Mouse (Mus musculus) hindbrain, embryonic 12.5 days (tissue): ENCODE results near the gene Espl1. TPM values are rescaled to one million over a fixed set of nuclear protein-coding genes. Genes with fewer than 3 reads are reported as not detected.
"Not testable (repeated sequence)": the region's sequence is repeated elsewhere in the genome, so short reads cannot be mapped to it uniquely, and the experiment has no call there.

Experiments
- ATAC-seq: fragments of 200-750 bp; cut with Nextera tagmentation; 2 replicates; pipeline ENCODE4 v1.8.0; 2017; ENCODE audit warnings: moderate TSS enrichment; ENCODE audit not compliant: low FRiP score
- H3K27ac ChIP-seq: fragments of 300-500 bp; sonication (generic); 2 replicates; pipeline ENCODE4 v1.5.1; 2016; ENCODE audit warnings: mild to moderate bottlenecking
- H3K27me3 ChIP-seq: fragments of 300-500 bp; sonication (generic); 2 replicates; pipeline ENCODE4 v1.6.1; 2016; ENCODE audit warnings: mild to moderate bottlenecking
- H3K36me3 ChIP-seq: fragments of 300-500 bp; sonication (generic); 2 replicates; pipeline ENCODE4 v1.6.1; 2016; ENCODE audit warnings: mild to moderate bottlenecking
- H3K4me1 ChIP-seq: fragments of 300-500 bp; sonication (generic); 2 replicates; pipeline ENCODE4 v1.6.1; 2016
- H3K4me2 ChIP-seq: fragments of 300-500 bp; sonication (generic); replicated peaks from 2 replicates; pipeline ENCODE4 v1.6.1; 2016; ENCODE audit warnings: mild to moderate bottlenecking
- H3K4me3 ChIP-seq: fragments of 300-500 bp; sonication (generic); 2 replicates; pipeline ENCODE4 v1.5.1; 2016; ENCODE audit warnings: mild to moderate bottlenecking
- H3K9ac ChIP-seq: fragments of 300-500 bp; sonication (generic); 2 replicates; pipeline ENCODE4 v1.6.1; 2016; ENCODE audit warnings: mild to moderate bottlenecking, moderate library complexity
- H3K9me3 ChIP-seq: fragments of 300-500 bp; sonication (generic); replicated peaks from 2 replicates; pipeline ENCODE4 v1.6.1; 2016; ENCODE audit warnings: mild to moderate bottlenecking
- WGBS: fragments of 180-500 bp; shearing (Covaris S2); methylation state at CpG from one replicate; pipeline ENCODE4 v1.1.7; 2016; 5-methylcytosine and 5-hydroxymethylcytosine counted together
- polyA plus RNA-seq: library from polyadenylated mRNA; unstranded; fragments of >200 nt; fragmentation: Nextera tagmentation; extraction: Ambion mirVana; gene quantifications from 2 replicates; pipeline ENCODE4 v1.2.1, GENCODE M21; 2016

Gene Espl1
- polyA plus RNA-seq, 1 experiment from 2014 or later, result 26.7 TPM

DNA sequence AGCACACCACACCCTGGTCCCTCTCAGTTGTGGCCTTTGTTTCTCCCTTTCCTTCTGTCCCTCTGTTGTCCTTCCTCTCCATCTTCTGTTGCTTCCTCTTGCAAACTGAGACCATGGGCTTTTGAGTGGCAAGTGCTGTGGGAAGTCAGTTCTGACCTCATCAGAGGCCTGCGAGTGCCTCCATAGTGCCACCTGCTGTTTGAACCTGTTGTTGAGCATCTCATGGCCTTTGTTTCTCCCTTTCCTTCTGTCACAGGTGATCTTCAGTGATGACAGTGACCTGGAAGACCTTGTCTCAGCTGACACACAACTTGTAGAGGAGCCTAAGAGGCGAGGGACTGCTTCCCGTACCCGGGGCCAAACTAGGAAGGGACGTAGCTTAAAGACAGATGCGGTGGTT, 20.2 kb downstream of the Espl1 start:
- no peak overlapping the region for H3K4me2 ChIP-seq
- peaks cover 68% of the 10 kb centered on the region for H3K36me3 ChIP-seq
- WGBS, result 87% methylated on average over 6 of the region's 6 CpGs
- ATAC-seq, result no peak
- no peaks in the 10 kb centered on the region for H3K4me1 ChIP-seq
- H3K27me3 ChIP-seq, result no peaks in the 10 kb centered on the region
- H3K4me3 ChIP-seq, result no peak overlapping the region
- H3K9me3 ChIP-seq, result no peaks in the 10 kb centered on the region
- no peak overlapping the region for H3K9ac ChIP-seq
- H3K27ac ChIP-seq, result no peak overlapping the region

DNA sequence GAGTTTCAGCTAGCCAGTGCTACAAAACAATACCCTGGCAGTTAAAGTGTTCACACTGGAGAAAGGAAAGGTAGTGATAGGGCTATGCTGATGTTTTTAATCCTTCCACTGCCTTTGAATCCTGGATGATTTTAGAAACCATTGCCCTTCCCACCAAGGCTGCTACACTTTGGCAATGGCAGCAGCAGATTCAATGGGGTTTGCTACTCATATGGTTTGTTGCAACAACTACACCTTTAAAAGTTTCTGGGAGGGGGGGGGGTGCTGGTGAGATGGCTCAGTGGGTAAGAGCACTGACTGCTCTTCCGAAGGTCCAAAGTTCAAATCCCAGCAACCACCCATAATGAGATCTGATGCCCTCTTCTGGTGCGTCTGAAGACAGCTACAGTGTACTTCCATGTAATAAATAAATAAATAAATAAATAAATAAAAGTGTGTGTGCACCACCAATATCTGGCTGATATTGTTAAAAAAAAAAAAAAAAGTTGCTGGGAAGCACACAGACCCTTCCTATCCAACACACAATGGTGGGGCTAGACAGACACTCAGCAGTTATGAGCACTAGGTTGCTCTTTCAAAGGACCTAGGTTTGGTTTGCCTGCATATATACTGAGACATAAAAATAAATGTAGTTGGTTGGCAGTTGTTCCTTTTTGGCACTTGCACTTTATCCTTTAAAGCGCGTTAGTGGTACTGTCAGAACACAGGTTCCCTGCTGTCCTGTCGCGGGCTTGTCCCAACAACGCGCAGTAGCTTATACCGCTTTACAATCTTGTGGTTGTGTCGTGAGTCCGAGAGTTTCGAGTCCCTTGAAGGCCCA, 28.8 kb downstream of the Espl1 start:
- peaks cover 48% of the 10 kb centered on the region for H3K36me3 ChIP-seq

DNA sequence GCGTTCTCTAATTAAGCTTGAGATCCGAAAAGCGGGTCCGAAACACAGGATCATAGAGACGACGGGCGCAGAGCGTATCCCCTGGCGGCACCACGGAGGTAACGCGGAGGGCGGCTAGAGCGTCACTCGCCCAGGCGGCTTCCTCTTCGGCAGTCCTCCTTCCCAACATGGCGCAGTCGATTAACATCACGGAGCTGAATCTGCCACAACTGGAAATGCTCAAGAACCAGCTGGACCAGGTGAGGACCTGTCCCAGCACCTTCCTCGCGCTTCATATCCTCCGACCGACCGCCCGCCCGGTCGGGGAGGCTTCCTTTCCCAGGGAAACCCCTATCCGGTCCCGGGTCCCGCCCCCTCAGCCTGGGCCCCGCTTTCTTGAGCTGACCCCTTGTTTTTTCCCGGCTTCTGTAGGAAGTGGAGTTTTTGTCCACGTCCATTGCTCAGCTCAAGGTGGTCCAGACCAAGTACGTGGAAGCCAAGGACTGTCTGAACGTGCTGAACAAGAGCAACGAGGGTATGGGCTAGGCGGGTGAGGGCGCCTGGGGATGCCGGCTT, 30.0 kb downstream of the Espl1 start, which contains the start of gene Pfdn5:
Gene Pfdn5, plus strand, starts transcription at position 95 of the 555 bp plus-strand sequence.
- Histone ChIP-seq H3K27me3 (no peaks in the 10 kb centered on the region), H3K36me3 (peaks cover 44% of the 10 kb centered on the region), H3K9ac (peak within 1 kb of the TSS; percentile 95), H3K27ac (peak within 1 kb of the TSS; percentile 73), H3K4me3 (peak within 1 kb of the TSS; percentile 82), H3K4me1 (peaks cover 13% of the 10 kb centered on the region), H3K9me3 (no peaks in the 10 kb centered on the region), H3K4me2 (peak within 1 kb of the TSS; percentile 74)
- peak; percentile 92 for ATAC-seq
- 1% methylated on average over 40 of the region's 40 CpGs for WGBS

More for the DNA sequence above, 28.8 kb downstream of the Espl1 start:
- no peak overlapping the region for H3K4me3 ChIP-seq
- WGBS, result 79% methylated on average over 12 of the region's 12 CpGs
- H3K9ac ChIP-seq, result no peak overlapping the region
- no peak for ATAC-seq
- H3K4me1 ChIP-seq, result peaks cover 12% of the 10 kb centered on the region
- no peaks in the 10 kb centered on the region for H3K9me3 ChIP-seq
- H3K27me3 ChIP-seq, result no peaks in the 10 kb centered on the region
- H3K27ac ChIP-seq, result no peak overlapping the region
- H3K4me2 ChIP-seq, result peak overlapping the region; percentile 74

DNA sequence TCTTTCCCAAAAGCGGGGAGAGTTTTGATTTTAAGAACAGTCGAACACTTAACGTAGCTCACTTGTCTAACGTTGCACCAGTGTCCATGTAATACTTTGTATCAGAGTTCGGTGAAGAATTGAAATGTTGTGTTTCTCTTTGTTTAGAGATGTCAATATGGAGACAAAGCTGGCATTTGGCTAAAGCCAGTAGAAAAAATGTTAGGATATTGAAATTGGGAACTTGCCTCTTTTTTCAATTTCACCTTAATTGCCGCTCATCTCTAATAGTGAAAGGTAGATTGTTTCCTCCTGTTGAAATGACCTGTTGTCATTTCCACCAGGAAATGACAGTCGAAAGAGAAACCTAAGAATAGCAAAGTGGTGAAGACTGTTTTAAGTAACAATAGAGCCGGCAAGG, 30.8 kb downstream of the Espl1 start:
- H3K27ac ChIP-seq, result no peak overlapping the region
- peaks cover 37% of the 10 kb centered on the region for H3K36me3 ChIP-seq
- no peaks in the 10 kb centered on the region for H3K9me3 ChIP-seq

DNA sequence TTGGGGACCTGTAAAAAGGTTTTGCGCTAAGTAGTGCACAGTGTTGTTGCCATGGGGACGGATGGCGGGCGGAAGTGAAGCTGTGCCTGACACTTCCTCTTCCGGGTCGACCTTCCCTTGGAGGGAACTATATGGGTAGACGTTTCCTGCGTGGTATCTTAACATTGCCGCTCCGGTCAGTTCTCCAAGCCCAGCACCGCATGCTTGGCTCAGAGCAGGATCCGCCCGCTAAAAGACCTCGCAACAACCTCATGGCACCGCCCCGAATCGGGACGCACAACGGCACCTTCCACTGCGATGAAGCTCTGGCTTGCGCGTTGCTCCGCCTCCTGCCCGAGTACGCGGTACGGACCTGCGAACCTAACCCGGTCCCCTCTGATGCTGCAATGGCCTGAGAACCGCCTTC, 35.5 kb downstream of the Espl1 start, which contains the start of gene Myg1:
Gene Myg1, plus strand, starts transcription at position 100 of the 406 bp plus-strand sequence.
- no peaks in the 10 kb centered on the region for H3K9me3 ChIP-seq
- peak; percentile 88 for ATAC-seq
- peak within 1 kb of the TSS; percentile 76 for H3K4me3 ChIP-seq
- WGBS, result under 1% methylated on average over 30 of the region's 30 CpGs
- peaks cover 24% of the 10 kb centered on the region for H3K4me1 ChIP-seq
- peak within 1 kb of the TSS; percentile 87 for H3K4me2 ChIP-seq
- no peaks in the 10 kb centered on the region for H3K27me3 ChIP-seq
- peak within 1 kb of the TSS; percentile 76 for H3K27ac ChIP-seq
- H3K36me3 ChIP-seq, result peaks cover 52% of the 10 kb centered on the region
- peak within 1 kb of the TSS; percentile 76 for H3K9ac ChIP-seq

More for the DNA sequence above, 30.8 kb downstream of the Espl1 start:
- peak overlapping the region; percentile 74 for H3K4me2 ChIP-seq
- H3K9ac ChIP-seq, result peak overlapping the region; percentile 95
- H3K27me3 ChIP-seq, result no peaks in the 10 kb centered on the region
- 73% methylated on average over 8 of the region's 8 CpGs for WGBS
- no peak for ATAC-seq
- peaks cover 17% of the 10 kb centered on the region for H3K4me1 ChIP-seq
- peak overlapping the region; percentile 82 for H3K4me3 ChIP-seq

DNA sequence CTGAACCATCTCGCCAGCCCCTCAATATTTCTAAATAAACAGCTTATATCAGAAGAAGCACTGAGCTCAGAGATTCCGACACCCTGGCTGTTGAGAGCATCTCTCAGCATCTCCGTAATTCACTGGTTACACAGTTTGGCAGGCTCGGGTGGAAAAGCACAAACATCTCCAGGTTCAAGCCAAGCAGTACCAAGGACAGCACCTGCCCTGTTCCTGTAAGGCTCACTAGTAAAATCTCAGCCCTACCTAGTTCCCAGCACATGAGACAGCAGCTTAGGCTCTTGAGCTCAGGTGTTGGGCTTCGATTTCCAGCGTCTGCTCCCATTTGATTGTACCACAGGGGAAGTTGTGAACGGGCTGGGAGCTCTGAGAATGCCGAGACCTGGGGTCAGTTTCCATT, 39.2 kb downstream of the Espl1 start:
- Histone ChIP-seq H3K27ac (no peak overlapping the region), H3K27me3 (no peaks in the 10 kb centered on the region), H3K36me3 (peaks cover 70% of the 10 kb centered on the region), H3K4me1 (peaks cover 16% of the 10 kb centered on the region), H3K9ac (no peak overlapping the region), H3K4me2 (no peak overlapping the region), H3K9me3 (no peaks in the 10 kb centered on the region), H3K4me3 (no peak overlapping the region)
- WGBS, result 89% methylated on average over 8 of the region's 8 CpGs
- ATAC-seq, result no peak

DNA sequence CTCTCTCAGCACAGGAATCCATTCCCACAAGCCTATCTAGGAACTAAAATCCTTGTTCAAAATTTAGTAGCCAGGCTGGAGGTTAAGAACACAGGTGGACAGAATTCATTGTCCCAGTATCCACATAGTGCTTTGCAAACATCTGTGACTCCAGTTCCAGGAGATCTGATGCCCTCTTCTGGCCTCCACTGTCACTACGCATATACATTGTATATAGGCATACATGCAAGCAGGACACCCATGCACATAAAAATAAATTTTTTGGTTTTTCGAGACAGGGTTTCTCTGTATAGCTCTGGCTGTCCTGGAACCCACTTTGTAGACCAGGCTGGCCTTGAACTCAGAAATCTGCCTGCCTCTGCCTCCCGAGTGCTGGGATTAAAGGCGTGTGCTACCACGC, 39.9 kb downstream of the Espl1 start:
- not testable (repeated sequence) for H3K4me3 ChIP-seq, H3K27ac ChIP-seq, ATAC-seq, H3K9ac ChIP-seq, H3K27me3 ChIP-seq, H3K9me3 ChIP-seq, H3K4me2 ChIP-seq
- H3K36me3 ChIP-seq, result peaks cover 69% of the 10 kb centered on the region
- 94% methylated on average over 5 of the region's 5 CpGs for WGBS
- peaks cover 16% of the 10 kb centered on the region for H3K4me1 ChIP-seq

DNA sequence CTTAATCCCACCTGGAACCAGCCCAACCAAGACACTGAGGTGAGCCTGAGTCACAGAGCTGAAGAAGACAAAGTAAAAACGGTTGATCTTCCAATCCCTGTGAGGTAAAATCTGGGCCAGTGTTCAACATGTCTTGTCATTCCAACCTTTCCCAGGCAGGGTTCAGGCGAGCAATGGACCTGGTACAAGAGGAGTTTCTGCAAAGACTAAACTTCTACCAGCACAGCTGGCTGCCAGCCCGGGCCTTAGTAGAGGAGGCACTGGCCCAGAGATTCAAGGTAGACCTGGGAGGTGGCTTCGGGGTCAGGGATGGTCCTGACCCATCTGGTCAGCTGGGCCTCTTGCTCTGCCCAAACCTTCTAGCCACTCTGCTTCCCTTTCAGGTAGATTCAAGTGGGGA, 40.9 kb downstream of the Espl1 start:
- H3K27me3 ChIP-seq, result no peaks in the 10 kb centered on the region
- no peak overlapping the region for H3K4me2 ChIP-seq
- peaks cover 10% of the 10 kb centered on the region for H3K4me1 ChIP-seq
- no peak overlapping the region for H3K9ac ChIP-seq
- no peak overlapping the region for H3K27ac ChIP-seq
- WGBS, result 88% methylated on average over 4 of the region's 4 CpGs
- peaks cover 69% of the 10 kb centered on the region for H3K36me3 ChIP-seq
- H3K4me3 ChIP-seq, result no peak overlapping the region
- no peak for ATAC-seq
- no peaks in the 10 kb centered on the region for H3K9me3 ChIP-seq

DNA sequence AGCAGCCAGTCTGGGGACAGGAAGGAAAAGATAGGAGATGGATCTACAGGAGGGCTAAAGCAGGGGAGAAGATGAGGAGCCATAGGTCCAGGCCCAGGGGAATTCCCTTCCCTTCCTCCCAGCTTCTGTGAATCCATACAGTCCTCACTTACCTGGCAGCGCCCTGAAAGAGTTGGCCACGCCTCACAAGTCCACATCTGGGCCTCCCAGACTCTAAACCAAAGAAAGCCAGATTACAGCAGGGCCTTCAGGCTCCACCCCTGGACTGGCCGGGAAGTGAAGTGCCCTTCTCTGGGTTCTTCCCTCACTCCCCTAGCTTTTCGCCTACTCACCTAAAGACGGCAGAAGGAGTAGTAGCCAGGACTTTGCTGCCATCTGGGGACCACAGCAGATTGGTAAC, 43.5 kb downstream of the Espl1 start:
- 65% methylated on average over 5 of the region's 5 CpGs for WGBS
- Histone ChIP-seq H3K27me3 (no peaks in the 10 kb centered on the region), H3K4me2 (no peak overlapping the region), H3K36me3 (peaks cover 61% of the 10 kb centered on the region), H3K27ac (no peak overlapping the region), H3K9me3 (no peaks in the 10 kb centered on the region), H3K9ac (no peak overlapping the region), H3K4me1 (no peaks in the 10 kb centered on the region), H3K4me3 (no peak overlapping the region)
- ATAC-seq, result no peak

DNA sequence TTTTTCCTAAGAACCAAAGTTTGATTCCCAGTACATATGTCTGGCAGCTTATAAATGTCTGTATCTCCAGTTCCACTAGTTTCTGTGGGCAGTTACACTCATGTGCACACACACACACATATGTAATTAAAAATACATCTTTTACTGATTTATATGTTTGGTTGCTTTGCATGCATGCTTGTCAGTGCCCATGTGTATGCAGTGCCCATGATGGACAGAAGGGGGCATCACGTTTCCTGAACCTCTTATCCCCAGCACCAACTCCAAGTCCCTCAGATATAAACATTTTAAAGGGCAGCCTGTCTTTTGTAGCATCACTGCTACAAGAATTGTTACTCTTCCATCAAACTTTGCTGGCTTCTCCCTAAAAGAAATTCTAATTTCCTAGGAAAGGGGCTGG, 45.5 kb downstream of the Espl1 start:
- ATAC-seq, result no peak
- no peaks in the 10 kb centered on the region for H3K4me1 ChIP-seq
- no peaks in the 10 kb centered on the region for H3K27me3 ChIP-seq
- no peak overlapping the region for H3K4me2 ChIP-seq
- no peak overlapping the region for H3K4me3 ChIP-seq
- H3K9ac ChIP-seq, result no peak overlapping the region
- H3K9me3 ChIP-seq, result no peaks in the 10 kb centered on the region
- 14% methylated on average over 1 of the region's 1 CpGs for WGBS
- no peak overlapping the region for H3K27ac ChIP-seq
- H3K36me3 ChIP-seq, result peaks cover 67% of the 10 kb centered on the region

DNA sequence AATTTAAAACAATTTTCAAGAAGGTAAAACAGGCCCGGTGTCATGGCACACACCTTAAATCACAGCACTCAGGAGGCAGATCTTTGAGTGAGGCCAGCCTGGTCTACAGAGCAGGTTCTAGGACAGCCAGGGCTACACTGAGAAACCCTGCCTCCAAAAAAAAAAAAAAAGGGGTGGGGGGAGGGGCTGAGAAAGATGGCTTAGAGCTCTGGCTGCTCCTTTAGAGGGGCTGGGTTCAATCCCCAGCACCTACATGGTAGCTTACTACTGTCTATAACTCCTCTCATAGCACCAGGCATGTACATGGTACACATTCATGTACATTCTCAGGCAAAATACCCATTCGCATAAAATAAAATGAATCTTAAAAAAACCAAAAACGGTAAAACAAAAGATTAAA, 48.4 kb downstream of the Espl1 start:
- Histone ChIP-seq H3K4me2 (no peak overlapping the region), H3K4me1 (no peaks in the 10 kb centered on the region), H3K9me3 (no peaks in the 10 kb centered on the region), H3K9ac (no peak overlapping the region), H3K4me3 (no peak overlapping the region), H3K27me3 (no peaks in the 10 kb centered on the region), H3K36me3 (peaks cover 48% of the 10 kb centered on the region), H3K27ac (no peak overlapping the region)
- WGBS, result 95% methylated on average over 3 of the region's 3 CpGs
- no peak for ATAC-seq

DNA sequence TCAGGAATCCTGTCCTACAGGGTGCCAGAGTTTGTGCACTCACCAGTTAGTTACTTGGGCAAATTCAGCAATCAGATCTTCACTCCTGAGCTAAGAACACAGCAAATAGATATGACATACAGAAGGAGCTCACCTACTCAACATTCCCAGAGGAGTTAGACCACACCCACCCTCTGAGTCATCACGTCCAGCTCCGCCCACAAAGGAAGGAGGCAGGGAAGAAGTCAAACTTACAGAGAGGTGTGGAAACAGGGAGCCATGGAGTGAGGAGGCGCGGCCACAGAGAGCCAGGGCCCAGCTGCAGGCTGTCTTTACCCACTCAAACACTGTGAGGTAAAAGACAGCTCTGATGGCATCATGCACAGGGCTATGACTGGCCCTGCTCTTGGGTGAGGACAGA, 50.4 kb downstream of the Espl1 start:
- Histone ChIP-seq H3K4me1 (peaks cover 12% of the 10 kb centered on the region), H3K27me3 (no peaks in the 10 kb centered on the region), H3K4me2 (no peak overlapping the region), H3K36me3 (peaks cover 38% of the 10 kb centered on the region), H3K4me3 (no peak overlapping the region), H3K27ac (no peak overlapping the region), H3K9ac (no peak overlapping the region), H3K9me3 (no peaks in the 10 kb centered on the region)
- 88% methylated on average over 4 of the region's 4 CpGs for WGBS
- no peak for ATAC-seq
